Mouse (Mus musculus): ENCODE data around the gene Lsmem1. TPM values are rescaled to one million over a fixed set of nuclear protein-coding genes. Genes with fewer than 3 reads are reported as not detected.

Gene Lsmem1
- polyA plus RNA-seq, 1 experiment from 2014 or later, result not detected

DNA sequence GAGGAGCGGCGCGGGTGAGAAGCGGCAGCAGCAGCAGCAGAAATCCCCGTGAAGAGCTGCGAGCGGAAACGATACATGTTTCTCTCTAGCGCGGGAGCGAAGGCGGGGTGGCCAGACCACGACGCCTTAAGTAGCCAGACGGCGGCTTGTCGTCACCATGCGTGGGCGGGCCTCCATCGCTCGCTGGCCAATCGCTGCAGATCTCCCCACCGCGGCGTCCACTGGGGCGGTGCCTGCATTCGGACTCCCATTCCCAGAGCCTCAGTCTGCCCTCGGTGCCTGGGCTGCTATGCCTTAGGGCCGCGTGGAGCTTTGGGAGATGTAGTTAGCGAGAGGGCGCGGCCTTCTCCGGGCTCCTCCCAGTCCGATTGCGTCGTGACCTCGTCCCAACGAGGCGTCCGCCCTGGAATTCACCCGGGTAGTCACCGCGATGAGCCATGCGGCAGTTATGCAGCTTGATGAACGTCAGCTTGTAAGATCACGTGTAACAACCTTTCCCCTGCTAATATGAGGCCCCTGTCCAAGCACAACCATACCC is 23.9 kb upstream of the Lsmem1 start:
- peaks cover under 1% of the 10 kb centered on the region; the same call in 1 of the 2 replicates for H3K36me3 ChIP-seq (replicated peaks)
- H3K27me3 ChIP-seq (replicated peaks; ENCODE audit: low read depth, poor library complexity, severe bottlenecking), result no peaks in the 10 kb centered on the region
- peak overlapping the region; percentile 98 for H3K27ac ChIP-seq (replicated peaks)
- H3K4me1 ChIP-seq, result peaks cover 18% of the 10 kb centered on the region
- peak; percentile 99 for DNase-seq (ENCODE audit: low spot score)
- H3K4me3 ChIP-seq, result peak overlapping the region; percentile 94
- no peaks in the 10 kb centered on the region for H3K9me3 ChIP-seq
- WGBS, result under 1% methylated on average over 47 of the region's 47 CpGs

DNA sequence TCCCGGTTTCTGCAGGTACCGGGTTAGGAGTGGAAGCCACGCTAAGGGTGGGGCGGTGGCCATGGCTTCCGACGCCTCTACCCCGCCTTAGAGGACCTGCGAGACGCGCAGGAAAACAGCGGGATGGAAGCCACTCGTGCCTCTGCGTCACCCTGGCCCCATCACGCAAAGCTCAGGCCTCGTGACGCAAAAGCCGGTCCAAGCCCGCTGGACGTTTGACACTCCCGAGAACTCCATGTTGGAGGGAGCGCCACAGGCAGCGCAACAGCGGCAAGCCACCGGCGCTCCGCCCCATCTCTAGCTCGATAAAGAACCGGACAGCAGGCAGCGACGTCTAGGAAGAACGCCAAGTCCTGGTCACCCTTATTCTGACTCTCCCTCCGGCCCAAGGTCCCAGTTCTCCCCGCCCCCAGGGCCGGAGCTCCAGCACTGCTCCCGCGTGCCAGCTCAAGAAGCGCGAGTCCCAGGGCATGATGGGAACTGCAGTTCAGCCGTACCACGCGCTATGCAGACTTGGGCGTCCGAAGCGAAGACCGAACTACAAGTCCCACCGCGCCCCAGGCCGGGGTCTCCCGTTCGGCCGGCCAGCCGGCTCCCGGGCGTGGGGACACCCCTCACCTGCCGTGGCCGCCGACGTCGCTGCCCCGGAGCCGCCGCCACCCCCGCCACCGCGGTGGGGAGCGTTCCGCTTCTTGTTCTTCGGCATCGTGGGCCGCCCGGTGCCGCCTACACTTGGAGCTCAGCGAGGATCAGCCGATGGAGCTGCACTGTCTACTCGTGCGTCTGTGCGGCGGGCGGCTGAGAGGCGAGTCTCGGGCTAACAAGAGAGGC is 23.2 kb upstream of the Lsmem1 start:
- H3K27me3 ChIP-seq (replicated peaks; ENCODE audit: low read depth, poor library complexity, severe bottlenecking), result no peaks in the 10 kb centered on the region
- no peaks in the 10 kb centered on the region for H3K9me3 ChIP-seq
- peak overlapping the region; percentile 98 for H3K27ac ChIP-seq (replicated peaks)
- H3K4me1 ChIP-seq, result peaks cover 18% of the 10 kb centered on the region
- H3K4me3 ChIP-seq, result peak overlapping the region; percentile 94
- under 1% methylated on average over 81 of the region's 81 CpGs for WGBS
- peaks cover 8% of the 10 kb centered on the region; the same call in 1 of the 2 replicates for H3K36me3 ChIP-seq (replicated peaks)
- DNase-seq (ENCODE audit: low spot score), result peak; percentile 95

DNA sequence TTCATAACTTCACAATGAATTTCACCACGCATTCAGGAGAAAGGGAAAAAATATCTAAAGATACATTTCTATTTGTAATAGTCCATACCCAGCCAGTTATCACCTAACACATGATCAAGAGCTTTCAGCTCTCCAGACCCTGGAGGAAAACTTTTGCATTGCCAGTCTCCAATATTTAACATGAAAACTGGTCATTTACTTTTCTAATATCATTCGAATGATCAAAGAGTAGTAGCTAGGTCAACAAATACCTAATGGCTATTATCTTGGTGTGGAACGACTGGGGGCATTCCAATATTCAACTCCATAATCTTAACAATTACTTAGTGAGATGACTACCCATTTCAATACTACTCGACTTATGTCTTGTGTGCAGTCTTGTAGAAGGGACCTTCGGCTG is 22.3 kb upstream of the Lsmem1 start:
- H3K36me3 ChIP-seq (replicated peaks), result peaks cover 16% of the 10 kb centered on the region
- no peaks in the 10 kb centered on the region for H3K27me3 ChIP-seq (replicated peaks; ENCODE audit: low read depth, poor library complexity, severe bottlenecking)
- peak overlapping the region; percentile 98 for H3K27ac ChIP-seq (replicated peaks)
- H3K9me3 ChIP-seq, result no peaks in the 10 kb centered on the region
- peak overlapping the region; percentile 94 for H3K4me3 ChIP-seq
- no peak for DNase-seq (ENCODE audit: low spot score)
- WGBS, result 20% methylated on average over 5 of the region's 5 CpGs
- H3K4me1 ChIP-seq, result peaks cover 18% of the 10 kb centered on the region

DNA sequence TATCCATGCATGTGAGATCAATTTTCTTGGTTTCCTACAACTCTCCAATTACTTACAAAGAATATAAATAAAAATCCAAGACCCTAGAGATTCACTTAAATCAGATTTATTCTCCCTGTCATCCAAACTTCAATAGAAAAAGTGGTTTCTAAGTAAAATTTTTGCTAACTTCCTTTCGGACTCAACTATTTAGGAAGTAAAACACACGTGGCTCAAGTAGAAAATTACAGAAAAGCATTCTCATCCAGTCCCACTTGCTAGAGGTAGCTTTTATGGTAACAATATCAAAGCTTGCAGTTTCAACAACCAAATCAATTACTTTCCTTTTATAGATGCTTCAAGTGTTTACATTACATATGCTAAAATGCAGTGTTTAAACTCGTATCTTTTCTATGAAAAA is 21.6 kb upstream of the Lsmem1 start:
- Histone ChIP-seq H3K27me3 (replicated peaks; ENCODE audit: low read depth, poor library complexity, severe bottlenecking) (no peaks in the 10 kb centered on the region), H3K4me1 (peaks cover 18% of the 10 kb centered on the region), H3K36me3 (replicated peaks) (peaks cover 23% of the 10 kb centered on the region), H3K9me3 (no peaks in the 10 kb centered on the region), H3K4me3 (peak overlapping the region; percentile 94), H3K27ac (replicated peaks) (no peak overlapping the region)
- DNase-seq (ENCODE audit: low spot score), result no peak
- 35% methylated on average over 3 of the region's 3 CpGs for WGBS

DNA sequence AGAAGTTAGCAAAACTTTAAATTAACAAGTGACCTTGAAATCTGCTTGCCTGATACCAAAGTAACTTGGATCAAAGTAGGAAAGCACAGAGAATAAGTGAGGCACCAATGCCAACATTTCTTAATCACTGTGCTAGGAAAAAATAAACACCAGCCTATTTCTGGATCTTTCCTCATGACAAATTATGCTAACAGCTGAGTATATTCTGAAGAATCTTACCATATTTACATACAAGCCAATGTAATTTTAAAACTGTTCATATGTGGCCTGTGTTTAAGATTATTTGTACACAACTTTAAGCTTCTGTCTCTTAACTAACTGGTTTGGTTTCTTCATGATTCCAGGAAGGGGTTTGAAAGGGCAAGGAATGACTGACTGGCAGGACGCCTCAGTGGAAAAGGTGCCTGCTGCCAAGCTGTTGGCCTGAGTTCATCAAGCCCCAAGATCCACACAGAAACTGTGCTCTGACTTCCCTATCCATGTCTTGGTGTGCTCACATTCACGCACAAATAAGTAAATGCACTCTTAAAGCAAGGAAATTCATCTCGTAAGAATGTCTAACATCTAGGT is 20.8 kb upstream of the Lsmem1 start:
- Histone ChIP-seq H3K4me1 (peaks cover 18% of the 10 kb centered on the region), H3K36me3 (replicated peaks) (peaks cover 31% of the 10 kb centered on the region), H3K27me3 (replicated peaks; ENCODE audit: low read depth, poor library complexity, severe bottlenecking) (no peaks in the 10 kb centered on the region), H3K4me3 (peak overlapping the region; percentile 94), H3K9me3 (no peaks in the 10 kb centered on the region), H3K27ac (replicated peaks) (no peak overlapping the region)
- WGBS, result 64% methylated on average over 3 of the region's 3 CpGs
- no peak for DNase-seq (ENCODE audit: low spot score)

DNA sequence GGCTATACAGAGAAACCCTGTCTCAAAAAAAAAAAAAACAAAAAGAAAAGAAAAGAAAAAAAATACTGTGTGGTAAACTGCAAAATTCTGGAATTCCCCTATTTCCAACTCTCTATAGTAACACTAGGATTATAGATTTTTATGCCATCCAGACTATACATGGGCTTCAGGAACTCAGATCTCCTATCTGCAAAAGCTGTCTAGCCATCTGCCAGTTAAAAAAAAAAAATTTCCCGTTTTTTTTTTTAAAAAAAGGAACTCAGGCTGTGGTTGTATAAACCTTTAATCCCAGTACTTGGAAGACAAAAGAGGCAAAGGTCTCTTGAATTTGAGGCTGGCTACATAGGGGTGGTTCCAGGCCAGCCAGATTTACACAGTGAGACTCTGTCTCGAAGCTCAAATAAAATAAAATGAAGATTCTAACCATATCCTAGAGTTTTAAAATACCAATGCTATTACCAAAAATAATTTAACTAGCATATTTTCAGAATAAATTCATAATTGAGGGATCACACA is 19.2 kb upstream of the Lsmem1 start:
- 87% methylated on average over 2 of the region's 2 CpGs for WGBS

DNA sequence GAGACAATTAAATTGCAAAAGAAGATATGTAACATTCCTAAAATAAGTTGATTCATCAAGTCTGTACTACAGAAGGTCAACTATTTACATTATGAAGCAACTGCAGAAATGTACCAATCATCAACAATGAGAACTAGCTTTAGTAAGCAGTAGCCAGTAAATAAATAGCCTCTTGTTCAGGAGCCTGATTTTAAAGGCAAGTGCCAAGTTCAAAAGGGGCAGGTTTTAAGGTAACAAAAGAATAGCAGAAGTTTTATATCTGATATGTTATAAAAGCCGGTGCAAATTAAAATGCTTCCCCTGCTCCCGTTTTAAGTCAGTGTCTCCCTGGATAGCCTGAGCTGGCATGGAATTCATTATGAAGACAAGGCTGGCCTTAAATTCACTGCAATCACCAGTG is 18.5 kb upstream of the Lsmem1 start:
- H3K27ac ChIP-seq (replicated peaks), result no peak overlapping the region
- H3K27me3 ChIP-seq (replicated peaks; ENCODE audit: low read depth, poor library complexity, severe bottlenecking), result no peaks in the 10 kb centered on the region
- DNase-seq (ENCODE audit: low spot score), result no peak
- H3K4me1 ChIP-seq, result peaks cover 15% of the 10 kb centered on the region
- 88% methylated on average over 2 of the region's 2 CpGs for WGBS
- H3K9me3 ChIP-seq, result no peaks in the 10 kb centered on the region; the same call in 1 of the 2 replicates
- peaks cover 54% of the 10 kb centered on the region for H3K36me3 ChIP-seq (replicated peaks)
- no peak overlapping the region for H3K4me3 ChIP-seq

More for the DNA sequence above, 19.2 kb upstream of the Lsmem1 start:
- no peaks in the 10 kb centered on the region for H3K9me3 ChIP-seq
- H3K27ac ChIP-seq (replicated peaks), result no peak overlapping the region
- DNase-seq (ENCODE audit: low spot score), result no peak
- H3K27me3 ChIP-seq (replicated peaks; ENCODE audit: low read depth, poor library complexity, severe bottlenecking), result no peaks in the 10 kb centered on the region
- peaks cover 47% of the 10 kb centered on the region for H3K36me3 ChIP-seq (replicated peaks)
- H3K4me1 ChIP-seq, result peaks cover 15% of the 10 kb centered on the region
- H3K4me3 ChIP-seq, result no peak overlapping the region

DNA sequence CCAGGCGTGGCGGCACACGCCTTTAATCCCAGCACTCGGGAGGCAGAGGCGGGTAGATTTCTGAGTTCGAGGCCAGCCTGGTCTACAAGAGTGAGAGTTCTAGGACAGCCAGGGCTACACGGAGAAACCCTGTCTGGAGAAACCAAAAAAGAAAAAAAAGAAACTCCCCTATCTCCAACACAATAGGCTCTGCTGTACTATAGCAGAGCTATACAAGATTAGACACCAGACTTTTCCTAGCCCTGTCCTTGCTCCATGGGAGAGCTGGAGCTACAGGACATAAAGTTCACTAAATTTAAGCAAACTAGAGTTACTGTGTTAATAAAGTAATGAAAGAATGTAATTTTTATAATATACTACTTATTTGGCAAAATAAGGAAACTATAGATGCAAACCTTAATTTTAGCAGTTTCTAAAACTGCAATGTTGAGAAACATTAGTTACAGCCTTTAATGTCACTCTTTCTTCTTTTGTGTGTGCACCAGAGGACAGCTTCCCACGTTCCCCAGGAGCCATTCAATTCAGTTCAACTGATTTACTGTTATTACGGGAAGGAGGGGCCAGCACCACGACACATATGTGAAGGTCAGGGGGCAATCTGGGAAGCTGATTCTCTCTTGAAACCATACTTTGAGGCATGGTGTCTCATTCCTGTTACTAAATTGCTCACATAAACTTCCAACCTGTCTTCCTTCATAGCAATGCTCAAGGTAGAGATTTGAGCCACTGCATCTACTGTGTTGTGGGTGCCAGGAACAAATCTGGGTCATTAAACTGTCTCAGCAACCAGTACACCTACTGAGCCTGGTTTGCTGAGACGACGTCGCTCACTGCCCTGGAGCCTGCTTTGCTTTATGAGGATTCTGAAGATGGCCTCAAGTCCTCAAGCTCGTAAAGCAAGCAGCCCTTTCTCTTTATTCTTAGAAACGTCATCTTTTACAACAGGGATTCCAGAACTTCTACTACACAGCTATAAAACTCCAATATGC is 15.9 kb upstream of the Lsmem1 start:
- no peaks in the 10 kb centered on the region for H3K27me3 ChIP-seq (replicated peaks; ENCODE audit: low read depth, poor library complexity, severe bottlenecking)
- peaks cover 80% of the 10 kb centered on the region for H3K36me3 ChIP-seq (replicated peaks)
- DNase-seq (ENCODE audit: low spot score), result no peak
- H3K4me1 ChIP-seq, result peaks cover 4% of the 10 kb centered on the region
- H3K9me3 ChIP-seq, result no peaks in the 10 kb centered on the region; the same call in 1 of the 2 replicates
- H3K4me3 ChIP-seq, result no peak overlapping the region
- 94% methylated on average over 15 of the region's 15 CpGs for WGBS
- no peak overlapping the region for H3K27ac ChIP-seq (replicated peaks)

DNA sequence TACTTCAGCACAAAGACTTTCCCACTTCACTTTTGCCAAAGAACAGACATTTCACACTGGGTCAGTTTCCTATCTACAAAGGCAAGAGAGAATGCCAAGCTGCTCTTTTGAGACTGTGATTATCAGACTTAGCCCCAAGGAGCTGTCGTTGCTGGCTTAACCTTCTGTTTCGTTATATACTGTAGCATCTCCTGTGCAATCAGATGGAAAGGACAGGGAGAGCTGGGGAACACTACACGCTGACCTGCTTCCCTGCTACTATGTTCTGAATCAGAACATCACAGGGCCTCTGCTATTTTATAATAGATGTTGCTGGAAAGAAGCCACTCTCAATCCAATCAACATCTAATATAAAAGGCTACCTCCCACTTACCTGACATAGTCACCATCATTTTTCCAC is 9.8 kb upstream of the Lsmem1 start:
- Histone ChIP-seq H3K4me3 (no peak overlapping the region), H3K9me3 (no peaks in the 10 kb centered on the region; the same call in 1 of the 2 replicates), H3K4me1 (no peaks in the 10 kb centered on the region), H3K36me3 (replicated peaks) (peaks cover 100% of the 10 kb centered on the region), H3K27ac (replicated peaks) (no peak overlapping the region), H3K27me3 (replicated peaks; ENCODE audit: low read depth, poor library complexity, severe bottlenecking) (no peaks in the 10 kb centered on the region)
- DNase-seq (ENCODE audit: low spot score), result no peak
- 91% methylated on average over 3 of the region's 3 CpGs for WGBS

DNA sequence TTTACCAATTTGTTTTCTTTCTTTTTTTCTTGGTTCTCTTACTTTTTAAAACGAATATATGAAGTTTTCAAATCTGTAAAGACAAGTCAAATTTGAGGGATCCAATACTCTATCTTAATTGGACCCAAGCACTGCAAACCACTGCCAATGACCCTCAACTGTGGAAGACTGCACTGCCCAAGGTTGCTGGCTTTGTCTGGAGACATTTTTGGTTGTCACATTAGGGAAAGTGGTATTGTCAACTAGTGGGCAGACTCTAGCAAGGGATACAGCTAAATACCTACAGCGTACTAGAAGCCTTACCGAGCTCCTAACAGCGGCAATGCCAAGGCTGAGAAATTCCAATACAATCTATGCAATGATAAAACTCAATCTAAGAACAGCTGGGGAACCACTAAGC is 8.6 kb upstream of the Lsmem1 start:
- Histone ChIP-seq H3K27ac (replicated peaks) (no peak overlapping the region), H3K4me3 (no peak overlapping the region), H3K9me3 (no peaks in the 10 kb centered on the region), H3K36me3 (replicated peaks) (peaks cover 100% of the 10 kb centered on the region), H3K4me1 (no peaks in the 10 kb centered on the region), H3K27me3 (replicated peaks; ENCODE audit: low read depth, poor library complexity, severe bottlenecking) (no peaks in the 10 kb centered on the region)
- DNase-seq (ENCODE audit: low spot score), result no peak
- 96% methylated on average over 4 of the region's 4 CpGs for WGBS

DNA sequence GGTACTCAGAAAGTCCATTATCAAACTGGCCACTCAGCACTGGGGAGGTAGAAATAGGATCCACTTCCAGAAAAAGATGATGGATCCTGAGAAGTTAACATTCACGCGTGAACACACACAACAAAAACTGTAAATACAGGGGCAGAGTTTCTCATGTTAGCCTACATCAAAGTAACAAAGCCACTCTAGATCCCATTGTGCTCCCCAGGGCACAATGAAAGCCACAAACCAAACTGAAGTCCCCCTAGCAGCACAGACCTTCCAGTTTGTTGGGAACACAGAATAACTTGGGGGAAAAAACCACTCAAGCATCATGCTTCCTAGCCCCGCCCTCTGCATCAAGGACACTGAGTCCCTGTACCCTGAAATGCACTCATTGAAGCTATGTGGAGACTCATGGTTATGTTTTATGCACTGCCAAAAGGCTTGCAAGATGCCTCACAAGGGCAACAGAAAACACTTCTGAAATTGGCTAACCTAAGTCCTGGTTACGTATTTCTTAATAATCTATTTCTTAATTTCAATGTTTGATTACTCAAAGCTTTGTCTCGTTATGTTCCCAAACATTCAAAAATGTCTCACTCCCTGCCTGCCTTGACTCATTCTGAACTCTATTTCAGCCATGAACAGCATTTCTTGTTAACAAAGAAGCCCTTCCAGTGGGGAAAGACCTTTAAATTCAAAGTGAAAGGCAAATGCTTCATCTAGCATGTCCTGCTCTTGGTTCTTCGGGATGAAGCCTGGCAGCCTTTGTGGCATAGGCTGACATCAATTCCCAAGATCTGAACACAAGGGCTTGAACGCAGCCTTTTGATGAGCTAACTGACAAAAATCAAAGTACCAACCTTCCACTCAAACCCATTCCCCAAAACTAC is 3.1 kb upstream of the Lsmem1 start:
- no peak for DNase-seq (ENCODE audit: low spot score)
- peaks cover 65% of the 10 kb centered on the region for H3K36me3 ChIP-seq (replicated peaks)
- 94% methylated on average over 7 of the region's 7 CpGs for WGBS

More for the DNA sequence above, 3.1 kb upstream of the Lsmem1 start:
- no peaks in the 10 kb centered on the region for H3K4me1 ChIP-seq
- H3K27ac ChIP-seq (replicated peaks), result no peak overlapping the region
- no peak overlapping the region for H3K4me3 ChIP-seq
- no peaks in the 10 kb centered on the region for H3K9me3 ChIP-seq
- H3K27me3 ChIP-seq (replicated peaks; ENCODE audit: low read depth, poor library complexity, severe bottlenecking), result no peaks in the 10 kb centered on the region
